Mouse (Mus musculus): Measurements from ENCODE around the gene Ica1l.

- no peak for TF ChIP-seq CTCF (IDR thresholded peaks at IDR 0.05; ENCODE audit: extremely low read depth, insufficient read depth, low read length)
- TF ChIP-seq POLR2A (IDR thresholded peaks at IDR 0.05; ENCODE audit: extremely low read depth, insufficient read depth, low read length) = no peak
Observed at GRCm38 (mm10) chr1:60007337-60007736, 35.6 kb downstream of the Ica1l start.
